Mouse (Mus musculus) neural tube, embryonic 12.5 days (tissue): ENCODE results near the gene Gm20388. TPM values are rescaled to one million over a fixed set of nuclear protein-coding genes. Genes with fewer than 3 reads are reported as not detected.

ENCODE experiments used
- ATAC-seq: fragments of 200-750 bp; cut with Nextera tagmentation; 2 replicates; pipeline ENCODE4 v1.8.0; 2017; ENCODE audit warnings: low read depth, mild to moderate bottlenecking, moderate TSS enrichment, moderate library complexity; ENCODE audit not compliant: low FRiP score
- H3K27ac ChIP-seq: fragments of 300-500 bp; sonication (generic); 2 replicates; pipeline ENCODE4 v1.5.1; 2016
- H3K27me3 ChIP-seq: fragments of 300-500 bp; sonication (generic); replicated peaks from 2 replicates; pipeline ENCODE4 v1.6.1; 2016; ENCODE audit warnings: mild to moderate bottlenecking
- H3K36me3 ChIP-seq: fragments of 300-500 bp; sonication (generic); 2 replicates; pipeline ENCODE4 v1.6.1; 2016; ENCODE audit warnings: mild to moderate bottlenecking
- H3K4me1 ChIP-seq: fragments of 300-500 bp; sonication (generic); 2 replicates; pipeline ENCODE4 v1.6.1; 2016
- H3K4me2 ChIP-seq: fragments of 300-500 bp; sonication (generic); replicated peaks from 2 replicates; pipeline ENCODE4 v1.6.1; 2016; ENCODE audit warnings: mild to moderate bottlenecking
- H3K4me3 ChIP-seq: fragments of 300-500 bp; sonication (generic); 2 replicates; pipeline ENCODE4 v1.5.1; 2016
- H3K9ac ChIP-seq: fragments of 300-500 bp; sonication (generic); 2 replicates; pipeline ENCODE4 v1.6.1; 2016; ENCODE audit warnings: mild to moderate bottlenecking
- H3K9me3 ChIP-seq: fragments of 300-500 bp; sonication (generic); 2 replicates; pipeline ENCODE4 v1.6.1; 2016; ENCODE audit warnings: mild to moderate bottlenecking
- WGBS: fragments of 180-500 bp; shearing (Covaris S2); methylation state at CpG from one replicate; pipeline ENCODE4 v1.1.7; 2016; 5-methylcytosine and 5-hydroxymethylcytosine counted together
- polyA plus RNA-seq: library from polyadenylated mRNA; unstranded; fragments of >200 nt; fragmentation: Nextera tagmentation; extraction: Ambion mirVana; gene quantifications from 2 replicates; pipeline ENCODE4 v1.2.1, GENCODE M21; 2016

Gm20388 gene
- polyA plus RNA-seq, 1 experiment from 2014 or later, result not detected

- H3K4me2 ChIP-seq, result peak overlapping the region; percentile 62
- no peaks in the 10 kb centered on the region for H3K27me3 ChIP-seq
- H3K36me3 ChIP-seq, result peaks cover 19% of the 10 kb centered on the region
- peaks cover 100% of the 10 kb centered on the region for H3K4me1 ChIP-seq
- no peak overlapping the region for H3K9ac ChIP-seq
- peak overlapping the region; percentile 93 for H3K27ac ChIP-seq
- peak; percentile 3; the same call in 1 of the 2 replicates for ATAC-seq
- no peak overlapping the region for H3K4me3 ChIP-seq
- no peaks in the 10 kb centered on the region for H3K9me3 ChIP-seq
- 9% methylated on average over 12 of the region's 12 CpGs for WGBS
Measured at GRCm38 (mm10) chr8:120550430-120550829, 639.8 kb downstream of the Gm20388 start.

- 76% methylated on average over 11 of the region's 11 CpGs for WGBS
- ATAC-seq, result no peak
- peak overlapping the region; percentile 62 for H3K4me2 ChIP-seq
- peaks cover 19% of the 10 kb centered on the region for H3K36me3 ChIP-seq
- no peak overlapping the region for H3K4me3 ChIP-seq
- peaks cover 100% of the 10 kb centered on the region for H3K4me1 ChIP-seq
- peak overlapping the region; percentile 93 for H3K27ac ChIP-seq
- no peaks in the 10 kb centered on the region for H3K27me3 ChIP-seq
- no peaks in the 10 kb centered on the region for H3K9me3 ChIP-seq
- peak overlapping the region; percentile 27; the same call in 1 of the 2 replicates for H3K9ac ChIP-seq
Measured at GRCm38 (mm10) chr8:120550937-120551676, 640.5 kb downstream of the Gm20388 start.

GRCm38 (mm10) chr8:120551677-120551980 lies 641.0 kb downstream of the Gm20388 start:
- no peak for ATAC-seq
- 85% methylated on average over 3 of the region's 3 CpGs for WGBS

DNA sequence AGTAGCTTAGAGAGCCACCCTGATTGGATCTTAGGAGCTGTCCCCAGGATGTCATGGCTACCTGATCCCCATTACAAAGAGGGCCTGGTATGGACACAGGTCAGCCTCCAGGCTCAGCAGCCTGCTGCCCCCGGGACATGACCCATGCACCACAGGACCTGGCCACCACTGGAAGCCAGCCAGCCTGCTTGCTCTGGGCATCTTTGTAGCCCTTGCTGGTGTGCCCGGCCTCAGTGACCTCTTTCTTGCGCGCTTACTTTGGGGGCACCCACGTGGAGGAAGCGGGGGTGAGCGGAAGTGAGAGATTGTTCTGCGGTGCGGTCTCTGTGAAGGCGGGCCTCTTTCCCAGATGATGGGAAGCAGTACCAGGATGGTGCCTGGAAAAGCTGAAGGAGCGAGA lies 641.9 kb downstream of the Gm20388 start:
- Histone ChIP-seq H3K4me1 (peaks cover 100% of the 10 kb centered on the region), H3K4me3 (no peak overlapping the region), H3K9ac (0 out of 2 replicates have a peak overlapping the region, but pooled peaks have one; percentile 8), H3K9me3 (no peaks in the 10 kb centered on the region), H3K4me2 (0 out of 2 replicates have a peak overlapping the region, but pooled peaks have one; percentile 9), H3K27me3 (no peaks in the 10 kb centered on the region), H3K36me3 (peaks cover 22% of the 10 kb centered on the region), H3K27ac (no peak overlapping the region)
- 93% methylated on average over 11 of the region's 11 CpGs for WGBS
- no peak for ATAC-seq

More at GRCm38 (mm10) chr8:120551677-120551980, 641.0 kb downstream of the Gm20388 start:
- no peak overlapping the region for H3K4me3 ChIP-seq
- no peak overlapping the region for H3K9ac ChIP-seq
- no peaks in the 10 kb centered on the region for H3K27me3 ChIP-seq
- peak overlapping the region; percentile 93 for H3K27ac ChIP-seq
- peak overlapping the region; percentile 62; the same call in 1 of the 2 replicates for H3K4me2 ChIP-seq
- no peaks in the 10 kb centered on the region for H3K9me3 ChIP-seq
- peaks cover 19% of the 10 kb centered on the region for H3K36me3 ChIP-seq
- H3K4me1 ChIP-seq, result peaks cover 100% of the 10 kb centered on the region

DNA sequence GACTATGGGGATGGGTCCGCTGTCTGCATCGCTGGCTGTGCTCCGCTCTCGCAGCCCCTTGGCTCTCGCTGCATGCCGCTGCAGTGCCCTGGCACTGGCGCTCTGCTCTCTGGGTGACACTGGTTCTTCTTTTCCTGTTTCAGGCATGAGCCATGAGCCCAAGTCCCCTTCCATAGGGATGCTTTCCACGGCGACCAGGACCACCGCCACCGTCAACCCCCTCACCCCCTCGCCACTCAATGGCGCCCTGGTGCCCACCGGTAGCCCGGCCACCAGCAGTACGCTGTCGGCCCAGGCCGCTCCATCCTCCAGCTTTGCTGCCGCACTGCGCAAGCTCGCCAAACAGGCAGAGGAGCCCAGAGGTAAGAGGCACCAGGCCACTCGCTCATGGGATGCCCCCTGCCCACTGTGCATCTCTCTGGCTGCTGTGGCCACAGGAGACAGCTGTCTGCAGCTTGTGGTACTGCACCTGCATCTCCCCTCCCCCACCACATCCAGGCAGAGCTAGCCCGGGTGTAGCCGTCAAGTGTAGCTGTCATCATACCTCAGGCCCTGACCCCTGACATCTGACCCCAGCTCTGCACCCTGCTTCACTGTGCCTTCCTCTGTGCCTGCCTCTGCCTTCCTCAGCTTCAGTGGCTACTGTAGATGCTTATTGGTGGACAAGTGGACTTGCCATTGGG lies 642.9 kb downstream of the Gm20388 start:
- Histone ChIP-seq H3K4me2 (no peak overlapping the region), H3K27me3 (no peaks in the 10 kb centered on the region), H3K4me1 (peaks cover 100% of the 10 kb centered on the region), H3K9me3 (no peaks in the 10 kb centered on the region), H3K36me3 (peaks cover 26% of the 10 kb centered on the region), H3K9ac (0 out of 2 replicates have a peak overlapping the region, but pooled peaks have one; percentile 21), H3K4me3 (no peak overlapping the region), H3K27ac (no peak overlapping the region; the same call in 1 of the 2 replicates)
- no peak for ATAC-seq
- 89% methylated on average over 24 of the region's 24 CpGs for WGBS

DNA sequence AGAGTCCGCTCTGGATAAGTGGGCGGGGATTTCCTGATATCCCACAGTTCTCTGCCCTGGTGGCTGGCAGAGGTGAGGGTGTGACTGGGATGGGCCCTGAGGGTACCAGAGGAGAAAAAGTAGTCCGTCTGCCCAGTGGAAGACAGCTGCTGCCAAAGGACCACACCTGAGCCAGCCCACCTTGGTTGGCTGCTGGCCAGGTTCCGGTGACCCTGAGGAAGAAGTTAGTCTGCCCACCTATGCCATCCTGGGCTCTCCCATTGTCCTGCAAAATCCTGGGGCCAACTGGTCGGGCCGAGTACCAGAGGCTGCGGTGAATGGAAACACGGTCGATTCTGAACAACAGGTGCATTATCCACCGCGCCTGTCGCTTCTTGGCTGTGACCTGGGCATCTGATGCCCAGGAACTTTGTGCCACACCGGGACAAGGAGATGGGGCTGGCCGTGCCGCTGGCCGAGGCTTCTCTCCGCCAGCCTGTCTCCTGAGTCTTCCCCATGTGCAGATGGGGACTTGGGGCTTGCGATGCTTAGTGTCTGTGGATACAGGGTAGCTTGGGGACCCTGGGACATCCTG lies 643.9 kb downstream of the Gm20388 start:
- H3K4me2 ChIP-seq, result no peak overlapping the region
- no peaks in the 10 kb centered on the region for H3K27me3 ChIP-seq
- no peak for ATAC-seq
- no peak overlapping the region for H3K27ac ChIP-seq
- H3K9me3 ChIP-seq, result no peaks in the 10 kb centered on the region
- H3K9ac ChIP-seq, result no peak overlapping the region
- no peak overlapping the region for H3K4me3 ChIP-seq
- WGBS, result 91% methylated on average over 18 of the region's 18 CpGs
- peaks cover 100% of the 10 kb centered on the region for H3K4me1 ChIP-seq
- H3K36me3 ChIP-seq, result peaks cover 26% of the 10 kb centered on the region

GRCm38 (mm10) chr8:120556198-120556892 lies 645.7 kb downstream of the Gm20388 start:
- Histone ChIP-seq H3K4me3 (no peak overlapping the region), H3K27ac (peak overlapping the region; percentile 68), H3K9me3 (no peaks in the 10 kb centered on the region), H3K4me2 (peak overlapping the region; percentile 36), H3K27me3 (no peaks in the 10 kb centered on the region), H3K9ac (peak overlapping the region; percentile 29; the same call in 1 of the 2 replicates), H3K4me1 (peaks cover 99% of the 10 kb centered on the region), H3K36me3 (peaks cover 26% of the 10 kb centered on the region)
- WGBS, result 54% methylated on average over 20 of the region's 20 CpGs
- ATAC-seq, result no peak

- peaks cover 26% of the 10 kb centered on the region for H3K36me3 ChIP-seq
- H3K4me3 ChIP-seq, result no peak overlapping the region
- no peaks in the 10 kb centered on the region for H3K27me3 ChIP-seq
- H3K4me2 ChIP-seq, result peak overlapping the region; percentile 36; the same call in 1 of the 2 replicates
- 0 out of 2 replicates have a peak overlapping the region, but pooled peaks have one; percentile 26 for H3K9ac ChIP-seq
- no peaks in the 10 kb centered on the region for H3K9me3 ChIP-seq
- WGBS, result 65% methylated on average over 15 of the region's 15 CpGs
- peaks cover 99% of the 10 kb centered on the region for H3K4me1 ChIP-seq
- ATAC-seq, result 0 out of 2 replicates have a peak, but pooled peaks have one; percentile 3
- peak overlapping the region; percentile 33; the same call in 1 of the 2 replicates for H3K27ac ChIP-seq
Measured at GRCm38 (mm10) chr8:120557170-120557965, 646.7 kb downstream of the Gm20388 start.

DNA sequence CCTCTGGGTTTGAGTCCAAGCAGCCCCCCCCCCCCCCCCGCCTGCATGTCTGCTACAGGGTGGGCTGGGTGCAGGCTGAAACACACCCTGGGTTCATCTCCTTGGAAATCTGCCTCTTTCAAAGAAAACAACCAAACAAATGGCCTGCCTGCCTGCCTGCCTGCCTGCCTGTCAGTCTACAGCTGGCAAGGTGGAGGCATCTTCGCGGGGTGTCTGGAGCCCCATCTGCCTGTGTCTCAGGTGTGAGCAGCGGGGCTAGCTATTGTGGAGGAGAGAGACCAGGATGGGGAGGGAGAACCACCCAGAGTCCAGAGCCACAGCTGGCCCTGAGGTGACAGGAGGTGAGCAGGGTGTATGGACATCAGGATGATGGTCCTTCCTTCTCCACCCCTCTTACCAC lies 647.5 kb downstream of the Gm20388 start:
- no peak overlapping the region for H3K27ac ChIP-seq
- ATAC-seq, result no peak
- H3K4me2 ChIP-seq, result no peak overlapping the region
- no peaks in the 10 kb centered on the region for H3K27me3 ChIP-seq
- H3K36me3 ChIP-seq, result peaks cover 26% of the 10 kb centered on the region
- no peaks in the 10 kb centered on the region for H3K9me3 ChIP-seq
- 71% methylated on average over 4 of the region's 4 CpGs for WGBS
- H3K4me3 ChIP-seq, result no peak overlapping the region
- peaks cover 99% of the 10 kb centered on the region for H3K4me1 ChIP-seq
- no peak overlapping the region for H3K9ac ChIP-seq

- Histone ChIP-seq H3K36me3 (peaks cover 16% of the 10 kb centered on the region), H3K27ac (peak overlapping the region; percentile 70), H3K4me3 (no peak overlapping the region), H3K4me1 (peaks cover 99% of the 10 kb centered on the region), H3K4me2 (peak overlapping the region; percentile 27), H3K27me3 (no peaks in the 10 kb centered on the region), H3K9me3 (no peaks in the 10 kb centered on the region), H3K9ac (peak overlapping the region; percentile 29; the same call in 1 of the 2 replicates)
- WGBS, result 14% methylated on average over 11 of the region's 11 CpGs
- no peak for ATAC-seq
Measured at GRCm38 (mm10) chr8:120559654-120560053, 649.0 kb downstream of the Gm20388 start.

- Histone ChIP-seq H3K9ac (no peak overlapping the region), H3K36me3 (peaks cover 10% of the 10 kb centered on the region; the same call in 1 of the 2 replicates), H3K27ac (no peak overlapping the region; the same call in 1 of the 2 replicates), H3K4me3 (no peak overlapping the region), H3K4me1 (peaks cover 98% of the 10 kb centered on the region), H3K27me3 (no peaks in the 10 kb centered on the region), H3K4me2 (no peak overlapping the region), H3K9me3 (no peaks in the 10 kb centered on the region)
- no peak for ATAC-seq
- WGBS, result 70% methylated on average over 5 of the region's 5 CpGs
Measured at GRCm38 (mm10) chr8:120560535-120560934, 649.9 kb downstream of the Gm20388 start.
